Mouse (Mus musculus): ENCODE data around the gene Spc25. TPM values are rescaled to one million over a fixed set of nuclear protein-coding genes. Genes with fewer than 3 reads are reported as not detected.

The Spc25 gene
- polyA plus RNA-seq, 1 experiment from 2014 or later, result 44.9 TPM

- H3K27ac ChIP-seq, result no peak overlapping the region
- H3K36me3 ChIP-seq, result no peaks in the 10 kb centered on the region
- 78% methylated on average over 5 of the region's 5 CpGs for WGBS
- H3K4me2 ChIP-seq, result no peak overlapping the region
- H3K4me3 ChIP-seq, result no peak overlapping the region
- peaks cover 3% of the 10 kb centered on the region; the same call in 1 of the 2 replicates for H3K9me3 ChIP-seq
- no peak overlapping the region for H3K9ac ChIP-seq
- ATAC-seq (ENCODE audit: low FRiP score), result no peak
- H3K27me3 ChIP-seq, result no peaks in the 10 kb centered on the region
- no peaks in the 10 kb centered on the region for H3K4me1 ChIP-seq (replicated peaks)
Measured at GRCm38 (mm10) chr2:69175296-69175695, 30.7 kb downstream of the Spc25 start.

- Histone ChIP-seq H3K36me3 (no peaks in the 10 kb centered on the region), H3K27me3 (no peaks in the 10 kb centered on the region), H3K4me2 (no peak overlapping the region), H3K4me3 (no peak overlapping the region), H3K9ac (no peak overlapping the region), H3K27ac (peak overlapping the region; percentile 23; the same call in 1 of the 2 replicates), H3K4me1 (replicated peaks) (no peaks in the 10 kb centered on the region), H3K9me3 (peaks cover 3% of the 10 kb centered on the region; the same call in 1 of the 2 replicates)
- no peak for ATAC-seq (ENCODE audit: low FRiP score)
- WGBS, result 69% methylated on average over 9 of the region's 9 CpGs
Measured at GRCm38 (mm10) chr2:69170395-69171077, 35.5 kb downstream of the Spc25 start.

GRCm38 (mm10) chr2:69158907-69159306 is 47.1 kb downstream of the Spc25 start:
- no peaks in the 10 kb centered on the region for H3K9me3 ChIP-seq
- no peaks in the 10 kb centered on the region for H3K36me3 ChIP-seq
- H3K9ac ChIP-seq, result no peak overlapping the region
- H3K4me2 ChIP-seq, result no peak overlapping the region
- H3K4me1 ChIP-seq (replicated peaks), result peaks cover 13% of the 10 kb centered on the region
- ATAC-seq (ENCODE audit: low FRiP score), result no peak
- no peak overlapping the region for H3K27ac ChIP-seq
- H3K4me3 ChIP-seq, result no peak overlapping the region
- no peaks in the 10 kb centered on the region for H3K27me3 ChIP-seq

- H3K36me3 ChIP-seq, result no peaks in the 10 kb centered on the region
- no peak overlapping the region for H3K27ac ChIP-seq
- no peak for ATAC-seq (ENCODE audit: low FRiP score)
- no peak overlapping the region for H3K4me2 ChIP-seq
- H3K27me3 ChIP-seq, result no peaks in the 10 kb centered on the region
- 73% methylated on average over 7 of the region's 7 CpGs for WGBS
- H3K4me1 ChIP-seq (replicated peaks), result no peaks in the 10 kb centered on the region
- no peak overlapping the region for H3K4me3 ChIP-seq
- no peak overlapping the region for H3K9ac ChIP-seq
- no peaks in the 10 kb centered on the region for H3K9me3 ChIP-seq
Measured at GRCm38 (mm10) chr2:69156283-69156682, 49.7 kb downstream of the Spc25 start.

GRCm38 (mm10) chr2:69155861-69156260 is 50.1 kb downstream of the Spc25 start:
- no peaks in the 10 kb centered on the region for H3K9me3 ChIP-seq
- H3K27me3 ChIP-seq, result no peaks in the 10 kb centered on the region
- no peak overlapping the region for H3K4me2 ChIP-seq
- no peak for ATAC-seq (ENCODE audit: low FRiP score)
- H3K36me3 ChIP-seq, result no peaks in the 10 kb centered on the region
- 72% methylated on average over 3 of the region's 3 CpGs for WGBS
- no peaks in the 10 kb centered on the region for H3K4me1 ChIP-seq (replicated peaks)
- no peak overlapping the region for H3K9ac ChIP-seq
- no peak overlapping the region for H3K27ac ChIP-seq
- no peak overlapping the region for H3K4me3 ChIP-seq

GRCm38 (mm10) chr2:69150841-69151240 is 55.2 kb downstream of the Spc25 start:
- 78% methylated on average over 5 of the region's 5 CpGs for WGBS

GRCm38 (mm10) chr2:69149154-69149553 is 56.8 kb downstream of the Spc25 start:
- no peak overlapping the region for H3K9ac ChIP-seq
- no peak for ATAC-seq (ENCODE audit: low FRiP score)
- no peaks in the 10 kb centered on the region for H3K36me3 ChIP-seq
- H3K4me1 ChIP-seq (replicated peaks), result no peaks in the 10 kb centered on the region
- H3K4me2 ChIP-seq, result no peak overlapping the region
- no peak overlapping the region for H3K4me3 ChIP-seq
- WGBS, result 93% methylated on average over 10 of the region's 10 CpGs
- H3K27me3 ChIP-seq, result no peaks in the 10 kb centered on the region
- no peaks in the 10 kb centered on the region for H3K9me3 ChIP-seq
- no peak overlapping the region for H3K27ac ChIP-seq

More at GRCm38 (mm10) chr2:69150841-69151240, 55.2 kb downstream of the Spc25 start:
- Histone ChIP-seq H3K4me2 (no peak overlapping the region), H3K4me1 (replicated peaks) (no peaks in the 10 kb centered on the region), H3K9me3 (no peaks in the 10 kb centered on the region), H3K27me3 (no peaks in the 10 kb centered on the region), H3K4me3 (no peak overlapping the region), H3K36me3 (no peaks in the 10 kb centered on the region), H3K27ac (no peak overlapping the region), H3K9ac (no peak overlapping the region)
- no peak for ATAC-seq (ENCODE audit: low FRiP score)

- 78% methylated on average over 3 of the region's 3 CpGs for WGBS
- H3K4me1 ChIP-seq (replicated peaks), result no peaks in the 10 kb centered on the region
- no peak for ATAC-seq (ENCODE audit: low FRiP score)
- no peaks in the 10 kb centered on the region for H3K9me3 ChIP-seq
- H3K36me3 ChIP-seq, result no peaks in the 10 kb centered on the region
- no peaks in the 10 kb centered on the region for H3K27me3 ChIP-seq
- no peak overlapping the region for H3K4me2 ChIP-seq
- no peak overlapping the region for H3K9ac ChIP-seq
- no peak overlapping the region for H3K27ac ChIP-seq
- H3K4me3 ChIP-seq, result no peak overlapping the region
Measured at GRCm38 (mm10) chr2:69148691-69149090, 57.3 kb downstream of the Spc25 start.

Other genes with a start within 250 kb of the Spc25 start
- gene Nostrin, start 70.4 kb downstream of the Spc25 start, polyA plus RNA-seq (2015; fragmentation: Nextera tagmentation; extraction: Ambion mirVana), result 0.71 and 1.1 TPM in 2 replicates
- 0.14 and 0.31 TPM in 2 replicates for gene G6pc2, start 4.9 kb upstream of the Spc25 start, polyA plus RNA-seq (2015; fragmentation: Nextera tagmentation; extraction: Ambion mirVana)
- gene Abcb11, start 136.4 kb upstream of the Spc25 start, polyA plus RNA-seq (2015; fragmentation: Nextera tagmentation; extraction: Ambion mirVana), result 0.04 TPM in 1 of 2 replicates, not detected in the other
- not detected in 2 replicates for gene Dhrs9, start 174.3 kb upstream of the Spc25 start, polyA plus RNA-seq (2015; fragmentation: Nextera tagmentation; extraction: Ambion mirVana)